11 mouse cellular contexts compared by ENCODE assay signal in the genomic region with DNA sequence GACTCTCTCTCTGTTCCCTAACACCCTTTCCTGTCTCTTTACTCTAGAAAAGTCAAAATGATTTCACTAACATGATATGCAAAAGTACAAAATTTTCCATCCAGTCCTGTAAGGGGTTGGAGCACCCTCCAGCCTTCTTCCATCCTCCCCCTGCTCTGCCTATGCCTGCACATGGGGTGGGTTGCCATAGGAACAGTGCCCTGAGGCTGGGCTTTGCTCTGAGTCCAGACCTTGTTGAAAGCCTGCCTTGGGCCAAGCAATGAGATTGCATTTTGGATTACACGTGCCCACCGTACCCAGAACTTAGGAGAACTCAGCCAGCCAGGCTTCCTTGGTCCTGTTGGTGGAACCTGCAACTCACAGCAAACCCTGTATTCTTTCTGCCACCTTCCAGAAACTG. TPM values are rescaled to one million over a fixed set of nuclear protein-coding genes. Genes with fewer than 3 reads are reported as not detected.
DNase-seq lines count a peak whose midpoint lies in the region; ATAC-seq and TF ChIP-seq lines count a peak whose summit lies in the region.
"Had no signal": no experiment of that assay in that cellular context is flagged by ENCODE, and none has a peak within 500 bp of the region (broad histone marks: within the 10 kb centered on the region; RNA-seq: fewer than 3 reads in every experiment).

No protein-coding gene starts in this region.

- TF ChIP-seq CTCF in left cerebral cortex, adult 2 months (IDR thresholded peaks at IDR 0.05), result no peak

- WGBS in forebrain, embryonic 15.5 days, result 15% methylated on average over 2 of the region's 2 CpGs
- 25% methylated on average over 2 of the region's 2 CpGs for whole genome bisulfite sequencing in neural tube, embryonic 15.5 days

- peak overlapping the region; percentile 40; the same call in 1 of the 2 replicates for H3K27ac ChIP-seq in left cerebral cortex, adult 2 months
- H3K27ac ChIP-seq in brown adipose tissue, adult 24 weeks (replicated peaks; ENCODE audit: low read depth, low read length), result 0 out of 2 replicates have a peak overlapping the region, but pooled peaks have one; percentile 3
- peak overlapping the region; percentile 20; the same call in 1 of the 2 replicates for H3K27ac ChIP-seq in forebrain, embryonic 15.5 days (replicated peaks)
- H3K27ac ChIP-seq in neural tube, embryonic 15.5 days (replicated peaks), result no peak overlapping the region
- H3K27ac ChIP-seq: heart, embryonic 13.5 days had no signal

- ATAC-seq in forebrain, embryonic 15.5 days (replicated peaks), result peak; percentile 67
- 0 out of 2 replicates have a peak, but pooled peaks have one; percentile 45 for ATAC-seq in neural tube, embryonic 15.5 days (ENCODE audit: low FRiP score)

- H3K4me2 ChIP-seq in forebrain, embryonic 15.5 days (replicated peaks), result no peak overlapping the region
- no peak overlapping the region for H3K4me2 ChIP-seq in neural tube, embryonic 15.5 days
- H3K4me2 ChIP-seq: heart, embryonic 13.5 days; liver, embryonic 13.5 days had no signal

- H3K9me3 ChIP-seq in forebrain, embryonic 15.5 days, result no peaks in the 10 kb centered on the region
- H3K9me3 ChIP-seq in neural tube, embryonic 15.5 days (replicated peaks), result no peaks in the 10 kb centered on the region
- H3K9me3 ChIP-seq: G1E; heart, embryonic 13.5 days; liver, embryonic 13.5 days had no signal

- intact Hi-C loops in left cerebral cortex, adult 2 months (cut with DNase I), result no loop called here
- intact Hi-C loops in left cerebral cortex, postnatal 36 days (cut with DNase I), result no loop called here
- intact Hi-C loops in heart, postnatal 25 days (cut with DNase I), result no loop called here

- no peak overlapping the region for H3K9ac ChIP-seq in forebrain, embryonic 15.5 days (replicated peaks)
- no peak overlapping the region for H3K9ac ChIP-seq in neural tube, embryonic 15.5 days (replicated peaks)
- H3K9ac ChIP-seq: heart, embryonic 13.5 days; liver, embryonic 13.5 days had no signal

- no peaks in the 10 kb centered on the region for H3K36me3 ChIP-seq in forebrain, embryonic 15.5 days
- H3K36me3 ChIP-seq in neural tube, embryonic 15.5 days, result no peaks in the 10 kb centered on the region
- H3K36me3 ChIP-seq: G1E; heart, embryonic 13.5 days had no signal

- peaks cover 54% of the 10 kb centered on the region for H3K4me1 ChIP-seq in brown adipose tissue, adult 24 weeks (ENCODE audit: control insufficient read depth, insufficient read depth, insufficient read length, low read length)
- peaks cover 48% of the 10 kb centered on the region for H3K4me1 ChIP-seq in forebrain, embryonic 15.5 days
- peaks cover 52% of the 10 kb centered on the region for H3K4me1 ChIP-seq in neural tube, embryonic 15.5 days

- no peak for DNase-seq in left cerebral cortex, adult 2 months (ENCODE audit: extremely low spot score in 1 of 2, low spot score in 2 of 2)
- DNase-seq in left cerebral cortex, postnatal 36 days (ENCODE audit: low spot score in 2 of 2), result no peak
- no peak for DNase-seq in layer of hippocampus, adult 9-11 months
- no peak for DNase-seq in heart, postnatal 25 days (ENCODE audit: low spot score)
- DNase-seq: liver, embryonic 13.5 days had no signal

- H3K27me3 ChIP-seq in forebrain, embryonic 15.5 days, result no peaks in the 10 kb centered on the region
- H3K27me3 ChIP-seq in neural tube, embryonic 15.5 days (replicated peaks), result no peaks in the 10 kb centered on the region
- H3K27me3 ChIP-seq: heart, embryonic 13.5 days had no signal

- H3K4me3 ChIP-seq in left cerebral cortex, adult 2 months, result no peak overlapping the region
- no peak overlapping the region for H3K4me3 ChIP-seq in brown adipose tissue, adult 24 weeks (ENCODE audit: insufficient read depth, low read depth, low read length)
- no peak overlapping the region for H3K4me3 ChIP-seq in forebrain, embryonic 15.5 days
- no peak overlapping the region for H3K4me3 ChIP-seq in neural tube, embryonic 15.5 days (replicated peaks)
- H3K4me3 ChIP-seq: erythroblast, embryonic 14.5 days; heart, embryonic 13.5 days; liver, embryonic 13.5 days had no signal

RNA-seq across cellular contexts. Expression of gene Abtb1, which starts 48.5 kb away (rescaled TPM):
- 10 to 100 TPM; 39.7 to 40.5 TPM for total RNA-seq in left cerebral cortex, adult 2 months (2021)
- total RNA-seq in left cerebral cortex, postnatal 36 days (2021), result 10 to 100 TPM; 43.4 to 45.9 TPM
- 8.6 and 12.6 TPM in 2 replicates for polyA plus RNA-seq in brown adipose tissue, adult 24 weeks (2012; ENCODE audit: insufficient read depth, insufficient read length, missing spikeins)
- 37.6 and 40.0 TPM in 2 replicates for polyA plus RNA-seq in forebrain, embryonic 15.5 days (2015; fragmentation: Nextera tagmentation; extraction: Ambion mirVana)
- 42.4 and 45.4 TPM in 2 replicates for polyA plus RNA-seq in neural tube, embryonic 15.5 days (2015; fragmentation: Nextera tagmentation; extraction: Ambion mirVana)
- total RNA-seq in heart, postnatal 25 days (2021), result 10 to 100 TPM; 21.9 to 23.3 TPM
